Mouse (Mus musculus) thymus, adult 2 months (tissue): ENCODE measurements around the gene Dnaaf1.

Source experiments
- CTCF ChIP-seq: fragments of 200-500 bp; IDR thresholded peaks from 2 replicates; pipeline ENCODE4 v1.5.1; 2012; ENCODE audit warnings: mild to moderate bottlenecking, control low read depth, low read length, moderate library complexity, borderline replicate concordance; ENCODE audit not compliant: control insufficient read depth, poor library complexity, insufficient read depth; ENCODE audit errors: extremely low read depth
- POLR2A ChIP-seq: fragments of 200-500 bp; IDR thresholded peaks from 2 replicates; pipeline ENCODE4 v1.6.1; 2012; ENCODE audit warnings: mild to moderate bottlenecking, low read length, control low read depth, moderate library complexity; ENCODE audit not compliant: control insufficient read depth, poor library complexity, insufficient read depth; ENCODE audit errors: extremely low read depth

- TF ChIP-seq POLR2A (no peak), CTCF (no peak)
These were observed 60.3 kb downstream of the Dnaaf1 start, which contains the start of gene Kcng4 for GRCm38 (mm10) chr8:119635378-119635777.
